Mouse (Mus musculus) activated CD4-positive, CD25-positive, alpha-beta regulatory T cell (primary cell): ENCODE data around the gene Wdr18. TPM values are rescaled to one million over a fixed set of nuclear protein-coding genes. Genes with fewer than 3 reads are reported as not detected.

Source experiments
- polyA plus RNA-seq, 2 experiments: library from polyadenylated mRNA; unstranded; fragments of 100-300 nt; shearing (Covaris generic); gene quantifications; one replicate each; pipeline ENCODE4 v1.2.1; 2017

Wdr18 gene
- polyA plus RNA-seq, result 10 to 100 TPM; 52.3 to 56.5 TPM

GRCm38 (mm10) chr10:79959847-79960601, at the start of gene Wdr18:
Gene Wdr18 (plus strand): TSS chr10:79960152.

GRCm38 (mm10) chr10:79910556-79910955, 49.4 kb upstream of the Wdr18 start, which contains the start of gene Gm26602:
Gene Gm26602 (plus strand): TSS chr10:79910856.

GRCm38 (mm10) chr10:79916808-79917531, 43.0 kb upstream of the Wdr18 start, which contains the start of gene Kiss1r:
Gene Kiss1r (plus strand): TSS chr10:79916971.

GRCm38 (mm10) chr10:79920958-79921535, 38.9 kb upstream of the Wdr18 start, which contains the start of gene R3hdm4:
Gene R3hdm4 (minus strand): TSS chr10:79921208.

GRCm38 (mm10) chr10:79926491-79927323, 33.2 kb upstream of the Wdr18 start, which contains the start of gene Arid3a:
Gene Arid3a (plus strand): TSS chr10:79927043.

GRCm38 (mm10) chr10:79970415-79971182, 10.6 kb downstream of the Wdr18 start, which contains the start of gene Grin3b:
Gene Grin3b (plus strand): TSS chr10:79970715.

GRCm38 (mm10) chr10:79984195-79984816, 24.4 kb downstream of the Wdr18 start, which contains the start of gene Tmem259:
Gene Tmem259 (minus strand): TSS chr10:79984330.

GRCm38 (mm10) chr10:79988506-79989271, 28.7 kb downstream of the Wdr18 start, which contains the start of gene Cnn2:
Gene Cnn2 (plus strand): TSS chr10:79988584.

GRCm38 (mm10) chr10:79996272-79997033, 36.5 kb downstream of the Wdr18 start, which contains the start of gene Abca7:
Gene Abca7 (plus strand): TSS chr10:79996494.

GRCm38 (mm10) chr10:80016511-80016910, 56.6 kb downstream of the Wdr18 start, which contains the start of gene Arhgap45:
Gene Arhgap45 (plus strand): TSS chr10:80016653.

Other genes starting within 250 kb of the Wdr18 start
- under 1 TPM; 0.13 to 0.23 TPM for gene Hcn2, start 243.5 kb upstream of the Wdr18 start, polyA plus RNA-seq
- 10 to 100 TPM; 29.5 to 32.3 TPM for gene Polrmt, start 213.6 kb upstream of the Wdr18 start, polyA plus RNA-seq
- under 1 TPM; 0.12 to 0.33 TPM for gene Fgf22, start 205.1 kb upstream of the Wdr18 start, polyA plus RNA-seq
- 10 to 100 TPM; 47.0 to 58.4 TPM for gene Rnf126, start 193.2 kb upstream of the Wdr18 start, polyA plus RNA-seq
- under 1 TPM; 0.55 to 0.81 TPM for gene Fstl3, start 182.9 kb upstream of the Wdr18 start, polyA plus RNA-seq
- under 1 TPM; 0.23 to 0.55 TPM for gene Prss57, start 169.2 kb upstream of the Wdr18 start, polyA plus RNA-seq
- 1 to 10 TPM; 2.1 to 3.4 TPM for gene Palm, start 166.6 kb upstream of the Wdr18 start, polyA plus RNA-seq
- 1 to 10 TPM in 1 of 2 experiments, not detected in 1; 1.1 TPM for gene Misp, start 139.2 kb upstream of the Wdr18 start, polyA plus RNA-seq
- gene Ptbp1, start 105.7 kb upstream of the Wdr18 start, polyA plus RNA-seq, result 100 to 1,000 TPM; 242 to 297 TPM
- gene Prtn3, start 85.7 kb upstream of the Wdr18 start, polyA plus RNA-seq, result not detected
- gene Plppr3, start 85.5 kb upstream of the Wdr18 start, polyA plus RNA-seq, result 1 to 10 TPM; 2.5 to 3.6 TPM
- not detected for gene Elane, start 73.9 kb upstream of the Wdr18 start, polyA plus RNA-seq
- gene Cfd, start 69.3 kb upstream of the Wdr18 start, polyA plus RNA-seq, result not detected
- 10 to 100 TPM; 27.8 to 35.8 TPM for gene Med16, start 51.2 kb upstream of the Wdr18 start, polyA plus RNA-seq
- gene Gm26602, start 49.3 kb upstream of the Wdr18 start, polyA plus RNA-seq, result 10 to 100 TPM; 16.0 to 34.9 TPM
- gene Kiss1r, start 43.2 kb upstream of the Wdr18 start, polyA plus RNA-seq, result under 1 TPM; 0.47 to 0.56 TPM
- 100 to 1,000 TPM; 188 to 197 TPM for gene R3hdm4, start 38.9 kb upstream of the Wdr18 start, polyA plus RNA-seq
- gene Arid3a, start 33.1 kb upstream of the Wdr18 start, polyA plus RNA-seq, result 10 to 100 TPM in 1 of 2 experiments, 1 to 10 TPM in 1; 7.0 to 15.0 TPM
- under 1 TPM; 0.13 to 0.28 TPM for gene Grin3b, start 10.6 kb downstream of the Wdr18 start, polyA plus RNA-seq
- gene Tmem259, start 24.2 kb downstream of the Wdr18 start, polyA plus RNA-seq, result 10 to 100 TPM; 24.8 to 28.5 TPM
- gene Cnn2, start 28.4 kb downstream of the Wdr18 start, polyA plus RNA-seq, result 100 to 1,000 TPM; 650 to 940 TPM
- gene Abca7, start 36.3 kb downstream of the Wdr18 start, polyA plus RNA-seq, result 10 to 100 TPM; 21.2 to 46.3 TPM
- gene Arhgap45, start 56.5 kb downstream of the Wdr18 start, polyA plus RNA-seq, result 100 to 1,000 TPM; 587 to 734 TPM
- gene Polr2e, start 79.6 kb downstream of the Wdr18 start, polyA plus RNA-seq, result 100 to 1,000 TPM; 167 to 199 TPM
- 100 to 1,000 TPM; 438 to 449 TPM for gene Gpx4, start 87.0 kb downstream of the Wdr18 start, polyA plus RNA-seq
- 10 to 100 TPM; 34.5 to 48.9 TPM for gene Sbno2, start 145.4 kb downstream of the Wdr18 start, polyA plus RNA-seq
- 10 to 100 TPM; 32.3 to 56.4 TPM for gene Stk11, start 155.7 kb downstream of the Wdr18 start, polyA plus RNA-seq
- 100 to 1,000 TPM; 430 to 441 TPM for gene Atp5d, start 178.5 kb downstream of the Wdr18 start, polyA plus RNA-seq
- 1 to 10 TPM; 1.8 to 1.9 TPM for gene Cbarp, start 180.7 kb downstream of the Wdr18 start, polyA plus RNA-seq
- gene Midn, start 188.1 kb downstream of the Wdr18 start, polyA plus RNA-seq, result 1 to 10 TPM; 3.1 to 8.5 TPM
- gene Cirbp, start 205.8 kb downstream of the Wdr18 start, polyA plus RNA-seq, result 100 to 1,000 TPM; 134 to 324 TPM
- 10 to 100 TPM; 19.3 to 25.7 TPM for gene 1600002K03Rik, start 212.8 kb downstream of the Wdr18 start, polyA plus RNA-seq
- not detected for gene Efna2, start 219.3 kb downstream of the Wdr18 start, polyA plus RNA-seq